Mouse (Mus musculus): ENCODE measurements around the gene Egfl7. TPM values are rescaled to one million over a fixed set of nuclear protein-coding genes. Genes with fewer than 3 reads are reported as not detected.

The Egfl7 gene
- polyA plus RNA-seq, 1 experiment from 2014 or later = 72.2 TPM

DNA sequence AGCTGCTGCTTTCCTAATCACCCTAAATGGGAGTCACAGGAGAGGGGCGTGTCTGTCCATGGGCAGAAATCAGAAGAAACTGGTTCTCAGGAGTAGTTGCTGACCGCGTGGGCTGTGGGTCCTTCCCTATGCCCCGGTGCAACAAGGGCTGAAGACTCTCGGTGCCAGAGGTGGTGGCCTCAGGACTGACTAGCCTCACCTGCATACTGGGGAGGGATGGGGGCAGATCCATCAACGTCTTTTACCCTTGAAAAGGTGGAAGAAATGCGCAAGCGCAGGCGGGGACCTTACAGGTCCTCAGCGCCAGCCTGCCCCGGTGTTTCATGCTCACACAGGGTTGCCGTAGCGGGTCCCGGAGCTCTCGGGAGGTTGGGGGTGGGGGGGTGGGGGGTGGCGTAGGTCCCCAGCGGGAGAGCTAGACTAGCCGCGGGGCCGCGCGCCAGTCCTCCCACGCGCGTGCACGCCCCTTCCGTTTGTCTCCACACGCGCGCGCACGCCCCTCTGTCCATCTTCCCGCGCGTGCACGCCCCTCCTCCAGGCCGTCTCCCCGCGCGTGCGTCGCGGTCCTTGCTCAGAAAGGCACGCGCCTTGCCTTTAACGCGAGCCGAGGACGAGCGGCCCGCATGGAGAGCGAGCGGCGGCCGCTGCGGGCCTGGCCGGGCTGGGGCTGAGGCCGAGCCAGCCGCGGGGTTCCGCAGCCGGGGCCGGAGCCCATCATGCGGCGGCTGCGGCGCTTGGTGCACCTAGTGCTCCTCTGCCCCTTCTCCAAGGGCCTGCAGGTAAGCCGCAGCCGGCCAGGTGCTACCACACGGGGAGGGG lies 48.3 kb downstream of the Egfl7 start, which contains the start of gene Fam69b:
Gene Fam69b, plus strand, starts transcription at position 537 of the 819 bp plus-strand sequence.
- peaks cover 13% of the 10 kb centered on the region for H3K4me1 ChIP-seq (ENCODE audit: control insufficient read depth, insufficient read depth, low read length)
- peak within 1 kb of the TSS; percentile 65 for H3K4me3 ChIP-seq (ENCODE audit: low read depth, low read length)
- DNase-seq (ENCODE audit: low spot score) (peak; percentile 88), ATAC-seq (ENCODE audit: insufficient number of reproducible peaks, low FRiP score, low TSS enrichment, low read depth) (peak; percentile 46; the same call in 1 of the 2 replicates)
- H3K9ac ChIP-seq (ENCODE audit: low read length) = peak within 1 kb of the TSS; percentile 94
- under 1% methylated on average over 60 of the region's 70 CpGs for WGBS
- no peaks in the 10 kb centered on the region; the same call in 1 of the 2 replicates for H3K9me3 ChIP-seq (ENCODE audit: control insufficient read depth, low read length)
- H3K27me3 ChIP-seq (ENCODE audit: control insufficient read depth, insufficient read depth, low read length) = no peaks in the 10 kb centered on the region
- 0 out of 2 replicates have a peak within 1 kb of the TSS, but pooled peaks have one; percentile 2 for H3K27ac ChIP-seq (replicated peaks; ENCODE audit: low read depth, low read length)
- peak within 1 kb of the TSS; percentile 93 for H3K4me2 ChIP-seq (ENCODE audit: low read depth, severe bottlenecking)
- H3K36me3 ChIP-seq (ENCODE audit: control insufficient read depth, insufficient read depth, low read length) = no peaks in the 10 kb centered on the region

DNA sequence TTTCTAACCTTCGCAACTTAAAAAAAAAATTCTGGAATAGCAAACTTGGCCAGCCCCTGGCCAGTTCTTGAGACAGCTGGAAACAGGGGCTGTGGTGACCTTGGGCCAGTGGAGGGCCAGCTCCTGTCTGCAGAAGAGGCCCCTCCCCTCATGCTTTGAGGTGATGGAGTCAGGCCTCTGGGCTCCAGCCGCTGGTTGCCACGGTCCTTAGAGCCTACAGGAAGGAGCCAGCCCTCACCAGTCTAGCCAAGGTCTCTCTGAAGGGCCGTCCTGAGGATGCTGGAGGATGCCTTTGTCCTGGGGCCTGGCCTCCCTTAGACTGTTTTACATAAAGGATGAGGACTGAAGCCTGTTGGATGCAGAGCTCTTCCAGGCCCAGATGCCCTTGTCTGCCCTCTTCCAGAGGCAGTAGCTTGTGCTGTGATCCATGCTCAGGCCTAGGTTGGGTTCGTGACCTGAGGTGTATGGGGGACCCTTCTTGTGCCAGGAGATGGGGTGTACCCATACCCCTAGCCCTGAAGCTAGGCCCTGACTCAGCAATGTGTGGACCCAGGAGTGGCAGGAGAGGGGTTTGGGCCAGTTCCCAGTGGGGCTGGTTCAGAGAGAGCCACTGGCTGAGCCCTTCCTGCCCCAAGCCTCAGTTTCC lies 49.1 kb downstream of the Egfl7 start:
- peak; percentile 64 for DNase-seq (ENCODE audit: low spot score)
- H3K4me2 ChIP-seq (ENCODE audit: low read depth, severe bottlenecking) = peak overlapping the region; percentile 93
- 0 out of 2 replicates have a peak overlapping the region, but pooled peaks have one; percentile 2 for H3K27ac ChIP-seq (replicated peaks; ENCODE audit: low read depth, low read length)
- H3K9me3 ChIP-seq (ENCODE audit: control insufficient read depth, low read length) = no peaks in the 10 kb centered on the region; the same call in 1 of the 2 replicates
- peak; percentile 54 for ATAC-seq (ENCODE audit: insufficient number of reproducible peaks, low FRiP score, low TSS enrichment, low read depth)
- H3K27me3 ChIP-seq (ENCODE audit: control insufficient read depth, insufficient read depth, low read length) = no peaks in the 10 kb centered on the region
- no peaks in the 10 kb centered on the region for H3K36me3 ChIP-seq (ENCODE audit: control insufficient read depth, insufficient read depth, low read length)
- H3K4me3 ChIP-seq (ENCODE audit: low read depth, low read length) = peak overlapping the region; percentile 65
- peaks cover 13% of the 10 kb centered on the region for H3K4me1 ChIP-seq (ENCODE audit: control insufficient read depth, insufficient read depth, low read length)
- 18% methylated on average over 5 of the region's 5 CpGs for WGBS
- peak overlapping the region; percentile 94 for H3K9ac ChIP-seq (ENCODE audit: low read length)

DNA sequence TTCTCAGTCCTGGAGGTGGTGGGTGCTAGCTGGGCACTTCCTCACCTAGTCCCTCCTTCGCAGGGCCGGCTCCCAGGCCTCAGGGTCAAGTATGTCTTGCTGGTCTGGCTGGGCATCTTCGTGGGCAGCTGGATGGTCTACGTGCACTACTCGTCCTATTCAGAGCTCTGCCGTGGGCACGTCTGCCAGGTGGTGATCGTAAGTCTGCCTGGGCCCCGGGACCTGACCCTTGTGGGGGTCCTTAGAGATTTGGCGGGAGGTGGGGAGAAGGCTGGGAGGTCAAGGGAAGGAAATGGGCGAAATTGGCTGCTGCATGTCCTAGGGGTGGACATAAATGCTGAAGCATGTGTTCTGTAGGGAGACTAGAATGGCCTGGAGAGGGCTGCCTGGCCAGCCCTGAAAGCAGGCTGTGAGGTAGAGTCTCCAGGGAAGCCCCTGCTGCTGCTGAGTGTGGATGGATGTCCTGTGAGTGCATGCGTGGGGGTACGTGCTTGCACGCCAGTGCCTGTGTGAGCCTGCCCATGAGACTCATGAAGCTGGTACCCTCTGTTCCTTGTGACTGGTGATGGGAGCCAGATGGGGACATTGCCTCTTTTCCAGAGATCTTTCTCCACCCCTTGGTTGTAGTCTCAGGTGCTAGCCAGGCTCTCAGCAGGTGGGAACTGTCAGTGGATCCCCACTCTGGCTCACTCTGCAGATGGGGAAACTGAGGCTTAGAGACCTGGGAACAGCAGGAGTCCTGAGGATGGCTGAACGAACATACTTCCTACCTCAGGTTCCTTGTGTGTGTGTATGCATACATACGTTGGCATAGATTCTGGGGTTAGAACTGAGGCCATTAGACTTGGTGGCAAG lies 53.0 kb downstream of the Egfl7 start:
- H3K4me3 ChIP-seq (ENCODE audit: low read depth, low read length) = no peak overlapping the region
- peaks cover 11% of the 10 kb centered on the region for H3K36me3 ChIP-seq (ENCODE audit: control insufficient read depth, insufficient read depth, low read length)
- DNase-seq (ENCODE audit: low spot score) (no peak), ATAC-seq (ENCODE audit: insufficient number of reproducible peaks, low FRiP score, low TSS enrichment, low read depth) (no peak)
- WGBS = 85% methylated on average over 16 of the region's 16 CpGs
- no peak overlapping the region for H3K9ac ChIP-seq (ENCODE audit: low read length)
- no peak overlapping the region for H3K27ac ChIP-seq (replicated peaks; ENCODE audit: low read depth, low read length)
- no peaks in the 10 kb centered on the region for H3K9me3 ChIP-seq (ENCODE audit: control insufficient read depth, low read length)
- peaks cover 15% of the 10 kb centered on the region for H3K4me1 ChIP-seq (ENCODE audit: control insufficient read depth, insufficient read depth, low read length)
- H3K27me3 ChIP-seq (ENCODE audit: control insufficient read depth, insufficient read depth, low read length) = no peaks in the 10 kb centered on the region
- no peak overlapping the region for H3K4me2 ChIP-seq (ENCODE audit: low read depth, severe bottlenecking)

DNA sequence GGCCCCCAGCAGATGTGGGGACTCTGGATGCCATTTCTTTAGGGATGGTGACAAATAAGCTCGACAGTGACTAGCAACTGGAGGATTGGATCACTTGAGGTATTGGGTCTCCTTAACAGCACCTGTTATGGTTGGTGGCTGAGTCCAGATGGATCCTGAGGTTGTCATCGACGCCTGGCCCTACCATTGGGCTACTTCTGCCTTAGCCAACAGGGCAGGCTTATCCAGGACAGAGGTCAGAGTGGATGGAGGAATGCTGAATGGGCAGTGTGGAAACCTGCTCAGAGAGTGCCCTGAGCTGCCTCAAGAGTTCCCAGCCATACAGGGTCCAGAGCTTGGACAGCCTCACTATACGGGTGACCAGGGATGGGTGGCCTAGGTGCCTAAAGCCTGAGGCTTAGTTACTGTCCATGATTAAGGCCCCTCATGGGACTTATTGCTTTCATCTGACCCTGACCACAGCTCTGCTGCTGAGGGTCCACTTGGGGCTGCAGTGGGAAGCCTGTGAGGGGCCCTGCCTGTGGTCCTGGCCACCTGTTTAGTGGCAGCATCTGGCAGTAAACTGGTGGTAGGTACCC lies 54.2 kb downstream of the Egfl7 start:
- ATAC-seq (ENCODE audit: insufficient number of reproducible peaks, low FRiP score, low TSS enrichment, low read depth) = no peak
- Histone ChIP-seq H3K27me3 (ENCODE audit: control insufficient read depth, insufficient read depth, low read length) (no peaks in the 10 kb centered on the region), H3K9me3 (ENCODE audit: control insufficient read depth, low read length) (no peaks in the 10 kb centered on the region), H3K36me3 (ENCODE audit: control insufficient read depth, insufficient read depth, low read length) (peaks cover 23% of the 10 kb centered on the region), H3K4me2 (ENCODE audit: low read depth, severe bottlenecking) (no peak overlapping the region), H3K4me3 (ENCODE audit: low read depth, low read length) (no peak overlapping the region), H3K9ac (ENCODE audit: low read length) (no peak overlapping the region), H3K4me1 (ENCODE audit: control insufficient read depth, insufficient read depth, low read length) (peaks cover 22% of the 10 kb centered on the region), H3K27ac (replicated peaks; ENCODE audit: low read depth, low read length) (no peak overlapping the region)
- WGBS = 74% methylated on average over 4 of the region's 4 CpGs
- DNase-seq (ENCODE audit: low spot score) = no peak

DNA sequence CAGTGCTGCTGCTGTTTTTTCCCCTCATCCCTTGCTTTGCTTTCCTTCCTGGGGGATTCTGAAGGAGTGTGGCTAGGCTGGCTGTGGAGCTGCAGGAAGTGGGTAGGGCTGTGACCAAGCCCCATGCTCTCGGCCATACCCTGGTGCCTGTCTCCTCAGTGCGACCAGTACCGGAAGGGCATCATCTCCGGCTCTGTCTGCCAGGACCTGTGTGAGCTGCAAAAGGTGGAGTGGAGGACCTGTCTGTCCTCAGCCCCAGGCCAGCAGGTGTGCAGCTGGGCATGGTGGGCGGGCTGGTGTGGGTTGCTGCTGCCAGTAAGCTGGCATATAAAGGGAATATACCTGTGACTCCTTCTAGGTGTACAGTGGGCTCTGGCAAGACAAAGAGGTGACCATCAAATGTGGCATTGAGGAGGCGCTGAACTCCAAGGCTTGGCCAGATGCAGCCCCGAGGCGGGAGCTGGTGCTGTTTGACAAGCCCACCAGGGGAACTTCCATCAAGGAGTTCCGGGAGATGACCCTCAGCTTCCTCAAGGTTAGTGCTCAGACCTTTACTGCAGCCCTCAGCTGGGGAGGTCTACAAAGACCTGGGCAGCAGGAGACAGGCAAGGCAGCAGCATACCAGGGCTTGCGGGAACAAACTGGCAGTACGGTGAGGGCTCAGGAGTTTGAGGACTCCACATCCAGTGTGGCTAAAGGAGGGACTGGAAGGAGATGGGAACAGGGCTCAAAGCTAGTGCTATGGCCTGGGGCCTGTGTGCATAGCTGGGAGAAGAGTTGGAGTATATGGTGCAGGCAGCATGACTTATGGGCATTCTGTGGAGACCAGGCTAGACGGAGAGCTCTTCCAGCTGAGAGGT lies 55.0 kb downstream of the Egfl7 start:
- Histone ChIP-seq H3K4me2 (ENCODE audit: low read depth, severe bottlenecking) (no peak overlapping the region), H3K4me3 (ENCODE audit: low read depth, low read length) (no peak overlapping the region), H3K4me1 (ENCODE audit: control insufficient read depth, insufficient read depth, low read length) (peaks cover 14% of the 10 kb centered on the region), H3K27ac (replicated peaks; ENCODE audit: low read depth, low read length) (no peak overlapping the region; the same call in 1 of the 2 replicates), H3K27me3 (ENCODE audit: control insufficient read depth, insufficient read depth, low read length) (no peaks in the 10 kb centered on the region), H3K36me3 (ENCODE audit: control insufficient read depth, insufficient read depth, low read length) (peaks cover 23% of the 10 kb centered on the region), H3K9ac (ENCODE audit: low read length) (no peak overlapping the region), H3K9me3 (ENCODE audit: control insufficient read depth, low read length) (no peaks in the 10 kb centered on the region)
- ATAC-seq (ENCODE audit: insufficient number of reproducible peaks, low FRiP score, low TSS enrichment, low read depth) = no peak
- WGBS = 61% methylated on average over 12 of the region's 12 CpGs
- DNase-seq (ENCODE audit: low spot score) = no peak

DNA sequence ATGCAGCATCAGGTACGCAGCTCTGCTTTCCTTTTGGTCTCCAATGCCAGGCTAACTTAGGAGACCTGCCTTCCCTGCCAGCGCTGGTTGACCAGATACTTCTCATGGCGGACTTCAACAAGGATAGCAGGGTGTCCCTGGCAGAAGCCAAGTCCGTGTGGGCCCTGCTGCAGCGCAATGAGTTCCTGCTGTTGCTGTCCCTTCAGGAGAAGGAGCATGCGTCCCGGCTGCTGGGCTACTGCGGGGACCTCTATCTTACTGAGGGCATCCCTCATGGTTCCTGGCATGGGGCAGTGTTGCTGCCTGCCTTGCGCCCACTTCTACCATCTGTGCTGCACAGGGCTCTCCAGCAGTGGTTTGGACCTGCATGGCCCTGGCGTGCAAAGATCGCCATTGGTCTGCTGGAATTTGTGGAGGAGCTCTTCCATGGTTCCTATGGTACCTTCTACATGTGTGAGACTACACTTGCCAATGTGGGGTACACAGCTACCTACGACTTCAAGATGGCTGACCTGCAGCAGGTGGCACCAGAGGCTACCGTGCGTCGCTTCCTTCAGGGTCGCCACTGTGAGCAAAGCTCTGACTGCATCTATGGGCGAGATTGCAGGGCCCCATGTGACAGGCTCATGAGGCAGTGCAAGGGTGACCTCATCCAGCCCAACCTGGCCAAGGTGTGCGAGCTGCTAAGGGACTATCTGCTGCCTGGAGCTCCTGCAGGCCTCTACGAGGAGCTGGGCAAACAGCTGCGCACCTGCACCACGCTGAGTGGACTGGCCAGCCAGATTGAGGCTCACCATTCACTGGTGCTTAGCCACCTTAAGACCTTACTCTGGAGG lies 55.9 kb downstream of the Egfl7 start:
- Histone ChIP-seq H3K4me2 (ENCODE audit: low read depth, severe bottlenecking) (no peak overlapping the region), H3K4me3 (ENCODE audit: low read depth, low read length) (no peak overlapping the region), H3K36me3 (ENCODE audit: control insufficient read depth, insufficient read depth, low read length) (peaks cover 23% of the 10 kb centered on the region), H3K4me1 (ENCODE audit: control insufficient read depth, insufficient read depth, low read length) (peaks cover 14% of the 10 kb centered on the region; the same call in 1 of the 2 replicates), H3K27me3 (ENCODE audit: control insufficient read depth, insufficient read depth, low read length) (no peaks in the 10 kb centered on the region), H3K9me3 (ENCODE audit: control insufficient read depth, low read length) (no peaks in the 10 kb centered on the region), H3K27ac (replicated peaks; ENCODE audit: low read depth, low read length) (no peak overlapping the region), H3K9ac (ENCODE audit: low read length) (no peak overlapping the region)
- 74% methylated on average over 21 of the region's 21 CpGs for WGBS
- DNase-seq (ENCODE audit: low spot score) (no peak), ATAC-seq (ENCODE audit: insufficient number of reproducible peaks, low FRiP score, low TSS enrichment, low read depth) (no peak)

DNA sequence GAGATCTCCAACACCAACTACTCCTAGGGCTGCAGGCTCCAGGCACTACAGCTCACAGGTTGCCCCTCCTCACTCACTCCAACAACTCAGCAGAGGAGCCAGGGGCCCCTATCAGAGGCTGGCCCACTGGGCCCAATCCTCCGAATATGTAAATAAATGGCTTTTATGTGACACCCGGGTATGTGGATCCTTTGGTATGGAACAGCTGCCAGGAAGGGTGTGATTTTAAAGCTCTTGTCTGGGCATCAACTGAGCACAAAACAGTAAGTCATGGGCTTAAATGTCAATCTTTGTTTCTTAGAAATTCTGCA lies 56.5 kb downstream of the Egfl7 start:
- Histone ChIP-seq H3K27me3 (ENCODE audit: control insufficient read depth, insufficient read depth, low read length) (no peaks in the 10 kb centered on the region), H3K4me1 (ENCODE audit: control insufficient read depth, insufficient read depth, low read length) (peaks cover 14% of the 10 kb centered on the region; the same call in 1 of the 2 replicates), H3K4me2 (ENCODE audit: low read depth, severe bottlenecking) (no peak overlapping the region), H3K9me3 (ENCODE audit: control insufficient read depth, low read length) (no peaks in the 10 kb centered on the region), H3K9ac (ENCODE audit: low read length) (no peak overlapping the region), H3K4me3 (ENCODE audit: low read depth, low read length) (no peak overlapping the region), H3K36me3 (ENCODE audit: control insufficient read depth, insufficient read depth, low read length) (peaks cover 23% of the 10 kb centered on the region), H3K27ac (replicated peaks; ENCODE audit: low read depth, low read length) (no peak overlapping the region)
- WGBS = 56% methylated on average over 2 of the region's 2 CpGs
- no peak for DNase-seq (ENCODE audit: low spot score)
- no peak for ATAC-seq (ENCODE audit: insufficient number of reproducible peaks, low FRiP score, low TSS enrichment, low read depth)

All from limb, embryonic 11.5 days (tissue).